Mouse (Mus musculus) heart, adult 2 months (tissue): ENCODE data around the gene Slc22a12. TPM values are rescaled to one million over a fixed set of nuclear protein-coding genes. Genes with fewer than 3 reads are reported as not detected.

ENCODE experiments used
- DNase-seq, 2 experiments: peaks; one replicate each; pipeline ENCODE4 v3.0.0; 2021
- H3K27ac ChIP-seq: fragments of 200-600 bp; 2 replicates; pipeline ENCODE4 v1.8.1; 2022
- H3K27me3 ChIP-seq: fragments of 200-500 bp; 2 replicates; pipeline ENCODE4 v1.6.1; 2012; ENCODE audit warnings: mild to moderate bottlenecking, low read length, inconsistent platforms, mixed read lengths; ENCODE audit not compliant: control insufficient read depth, insufficient read depth
- H3K36me3 ChIP-seq: fragments of 200-500 bp; 2 replicates; pipeline ENCODE4 v1.6.1; 2012; ENCODE audit warnings: low read length, inconsistent platforms; ENCODE audit not compliant: control insufficient read depth, insufficient read depth
- H3K4me1 ChIP-seq: fragments of 200-500 bp; 2 replicates; pipeline ENCODE4 v1.6.1; 2011; ENCODE audit warnings: low read length; ENCODE audit not compliant: control insufficient read depth, insufficient read depth
- H3K4me3 ChIP-seq: fragments of 200-600 bp; 2 replicates; pipeline ENCODE4 v1.8.1; 2022
- H3K79me2 ChIP-seq: fragments of 200-500 bp; replicated peaks from 2 replicates; pipeline ENCODE4 v1.6.1; 2012; ENCODE audit warnings: mild to moderate bottlenecking, inconsistent platforms, low read length, moderate library complexity, mixed read lengths; ENCODE audit not compliant: control insufficient read depth, insufficient read depth
- H3K9ac ChIP-seq: fragments of 200-500 bp; 2 replicates; pipeline ENCODE4 v1.6.1; 2012; ENCODE audit warnings: low read depth, mild to moderate bottlenecking, control low read depth, inconsistent platforms, low read length, mixed read lengths
- CTCF ChIP-seq: fragments of 200-600 bp; IDR thresholded peaks from 2 replicates; pipeline ENCODE4 v1.8.1; 2022; ENCODE audit warnings: antibody characterized with exemption, mild to moderate bottlenecking, moderate library complexity
- EP300 ChIP-seq: fragments of 200-500 bp; IDR thresholded peaks from 2 replicates; pipeline ENCODE4 v1.6.1; 2011; ENCODE audit warnings: low read depth, low read length, control low read depth; ENCODE audit not compliant: insufficient read depth
- POLR2A ChIP-seq: fragments of 200-500 bp; IDR thresholded peaks from 2 replicates; pipeline ENCODE4 v1.6.1; 2011; ENCODE audit warnings: mild to moderate bottlenecking, low read depth, low read length, control low read depth; ENCODE audit not compliant: insufficient read depth
- WGBS: fragments of 180-500 bp; shearing (Covaris S2); methylation state at CpG from one replicate; pipeline ENCODE4 v1.1.7; 2018; 5-methylcytosine and 5-hydroxymethylcytosine counted together
- intact Hi-C: fragments of 180-260 bp; cut with DNase I; formaldehyde crosslinking; loops from one replicate; pipeline ENCODE4 v1.15.1; 2025
- polyA plus RNA-seq: library from polyadenylated mRNA; depleted of rRNA; stranded (reverse); fragments of >200 nt; gene quantifications from 2 replicates; pipeline ENCODE4 v1.2.3, GENCODE M21; 2012
- total RNA-seq, 2 experiments: library from RNA; stranded (reverse); gene quantifications; 2 replicates each; pipeline ENCODE4 v1.2.3; 2021

Slc22a12 gene
- total and polyA plus RNA-seq, 3 experiments = not detected

DNA sequence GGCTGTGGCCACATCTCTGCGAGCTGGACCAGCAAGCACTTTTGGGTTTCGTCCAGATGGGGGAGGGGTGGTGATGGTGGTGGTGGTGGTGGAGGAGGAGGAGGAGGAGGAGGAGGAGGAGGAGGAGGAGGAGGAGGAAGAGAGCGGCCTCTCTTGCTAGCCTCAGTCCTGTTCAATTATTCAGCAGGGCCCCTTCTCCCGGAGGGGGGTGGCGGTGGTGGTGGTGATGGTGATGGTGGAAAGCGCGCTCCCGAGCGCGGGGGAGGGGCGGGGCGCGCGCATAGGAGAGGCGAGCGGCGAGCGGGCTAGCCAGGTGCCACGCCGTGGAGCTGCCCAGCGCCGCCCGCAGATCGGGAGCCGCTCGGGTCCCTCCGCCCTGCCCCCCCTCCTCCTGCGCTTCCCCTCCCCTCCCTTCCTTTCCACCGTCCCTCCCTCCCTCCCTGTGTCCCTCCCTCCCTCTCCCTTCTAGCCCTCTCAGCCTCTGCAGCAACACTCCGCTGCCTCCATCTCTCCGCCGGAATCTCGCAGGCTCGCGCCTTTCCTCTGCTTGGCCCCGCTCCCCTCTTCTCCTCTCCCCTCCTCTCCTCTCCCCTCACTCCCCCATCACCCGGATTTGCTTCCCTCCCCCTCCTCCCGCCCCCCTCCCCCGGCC lies 45.6 kb downstream of the Slc22a12 start:
- peaks cover 19% of the 10 kb centered on the region for H3K27me3 ChIP-seq
- no peak for TF ChIP-seq EP300
- no peak for TF ChIP-seq CTCF
- no peak for TF ChIP-seq POLR2A
- DNase-seq = peak; percentile 36 to 50
- 2% methylated on average over 13 of the region's 39 CpGs for WGBS
- H3K4me3 ChIP-seq = peak overlapping the region; percentile 41
- intact Hi-C loops = loop anchor here (2.0 kb wide), 1 partner anchor 56 kb away; no protein-coding TSS in a partner anchor
- H3K27ac ChIP-seq = no peak overlapping the region
- H3K4me1 ChIP-seq = no peaks in the 10 kb centered on the region
- no peaks in the 10 kb centered on the region for H3K79me2 ChIP-seq
- H3K9ac ChIP-seq = no peak overlapping the region
- no peaks in the 10 kb centered on the region for H3K36me3 ChIP-seq

DNA sequence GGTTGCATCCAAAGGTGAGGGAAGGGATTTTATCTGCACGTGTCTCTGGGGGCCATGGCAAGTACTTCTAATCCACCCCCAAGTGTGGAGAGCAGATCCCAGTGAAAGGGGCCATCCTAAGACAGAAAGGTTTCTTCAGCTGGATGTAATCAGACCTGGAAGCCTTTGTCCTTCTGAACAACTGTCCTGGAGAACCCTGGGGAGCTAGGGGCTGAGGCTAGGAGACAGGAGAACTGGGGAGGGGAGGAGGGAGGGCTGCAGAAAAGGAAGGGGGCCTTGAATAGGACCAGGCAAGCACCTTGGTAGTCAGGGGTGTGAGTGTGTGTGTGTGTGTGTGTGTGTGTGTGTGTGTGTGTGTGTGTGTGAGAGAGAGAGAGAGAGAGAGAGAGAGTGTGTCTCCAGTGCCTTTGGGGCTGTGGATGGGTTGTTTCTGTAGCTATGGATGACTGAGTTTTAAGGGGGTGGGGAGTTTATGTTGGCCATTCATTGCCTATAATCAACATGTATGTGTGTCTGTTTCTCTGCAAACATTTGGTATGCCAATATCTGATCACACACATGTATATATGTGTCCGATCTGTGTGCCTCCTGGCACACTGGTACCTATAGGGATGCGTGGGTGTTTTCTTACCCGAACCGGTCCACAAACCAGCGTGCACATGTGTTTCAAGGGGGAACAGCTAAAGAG lies 46.2 kb downstream of the Slc22a12 start:
- intact Hi-C loops = loop anchor here (2.0 kb wide), 1 partner anchor 56 kb away; no protein-coding TSS in a partner anchor
- no peaks in the 10 kb centered on the region for H3K79me2 ChIP-seq
- no peak overlapping the region for H3K4me3 ChIP-seq
- H3K9ac ChIP-seq = no peak overlapping the region
- H3K27me3 ChIP-seq = peaks cover 19% of the 10 kb centered on the region
- no peaks in the 10 kb centered on the region for H3K4me1 ChIP-seq
- 12% methylated on average over 6 of the region's 6 CpGs for WGBS
- no peaks in the 10 kb centered on the region for H3K36me3 ChIP-seq
- H3K27ac ChIP-seq = no peak overlapping the region
- no peak for TF ChIP-seq POLR2A
- TF ChIP-seq EP300 = no peak
- TF ChIP-seq CTCF = no peak
- no peak for DNase-seq

DNA sequence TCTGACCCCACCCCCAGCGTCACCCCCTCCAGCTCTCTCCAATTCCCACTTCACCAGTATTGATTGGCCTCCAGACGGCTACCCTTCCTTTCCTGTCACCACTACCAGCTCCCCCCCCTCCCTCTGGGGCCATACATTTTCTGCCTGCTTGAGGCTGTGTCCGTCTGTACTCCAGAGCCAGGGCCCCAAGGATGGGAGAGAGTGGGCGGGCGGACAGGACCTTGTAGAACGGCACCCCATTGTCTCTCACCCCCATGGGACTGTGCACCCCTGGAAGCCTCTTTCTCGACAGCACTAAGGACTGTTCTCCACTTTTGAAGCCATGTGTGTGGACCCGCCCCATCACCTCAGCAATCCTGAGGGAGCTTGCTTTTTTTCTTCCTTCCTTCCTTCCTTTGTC lies 47.1 kb downstream of the Slc22a12 start:
- no peak for TF ChIP-seq CTCF
- no peak for TF ChIP-seq EP300
- TF ChIP-seq POLR2A = no peak
- no peak overlapping the region for H3K27ac ChIP-seq
- 27% methylated on average over 8 of the region's 8 CpGs for WGBS
- H3K27me3 ChIP-seq = peaks cover 19% of the 10 kb centered on the region
- H3K36me3 ChIP-seq = no peaks in the 10 kb centered on the region
- H3K9ac ChIP-seq = no peak overlapping the region
- intact Hi-C loops = loop anchor here (2.0 kb wide), 1 partner anchor 57 kb away; no protein-coding TSS in a partner anchor
- no peak for DNase-seq
- H3K4me1 ChIP-seq = no peaks in the 10 kb centered on the region
- H3K79me2 ChIP-seq = no peaks in the 10 kb centered on the region
- H3K4me3 ChIP-seq = no peak overlapping the region

DNA sequence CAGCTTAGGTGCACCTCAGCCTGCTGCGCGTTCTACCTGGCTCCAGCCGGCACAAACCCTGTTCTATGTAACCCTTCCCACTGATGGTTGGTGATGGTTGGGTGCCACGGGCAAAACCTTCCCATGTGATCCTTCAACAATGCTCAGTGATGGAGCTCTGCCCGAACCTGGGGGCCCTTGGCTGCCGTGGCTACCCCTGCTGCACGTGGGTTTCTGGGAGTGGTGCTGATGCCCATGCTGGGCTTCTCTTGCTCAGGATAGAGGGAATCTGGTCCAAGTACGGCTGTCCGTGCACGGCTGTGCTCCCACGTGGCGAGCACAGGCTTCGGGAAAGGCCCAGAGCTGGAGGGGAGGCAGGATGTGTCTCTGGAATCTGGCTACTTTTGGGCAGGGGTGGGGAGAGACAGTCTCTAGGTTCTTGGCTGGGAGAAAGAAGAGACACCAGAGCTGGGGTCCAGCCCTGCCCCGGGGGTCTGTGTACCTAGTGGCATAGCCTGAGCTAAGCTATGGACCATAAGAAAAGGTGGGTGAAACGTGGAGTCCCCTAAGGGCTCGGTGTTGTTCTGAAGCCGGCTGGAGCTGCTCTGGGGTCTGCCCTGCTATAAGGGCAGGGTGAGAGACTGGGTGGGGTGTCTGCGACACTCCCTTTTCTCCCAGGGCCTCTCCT lies 48.2 kb downstream of the Slc22a12 start:
- Histone ChIP-seq H3K27ac (no peak overlapping the region), H3K4me3 (no peak overlapping the region), H3K27me3 (peaks cover 18% of the 10 kb centered on the region), H3K79me2 (no peaks in the 10 kb centered on the region), H3K9ac (no peak overlapping the region), H3K4me1 (no peaks in the 10 kb centered on the region), H3K36me3 (no peaks in the 10 kb centered on the region)
- TF ChIP-seq EP300 (no peak), CTCF (no peak), POLR2A (no peak)
- intact Hi-C loops = no loop called here
- 57% methylated on average over 18 of the region's 18 CpGs for WGBS
- DNase-seq = no peak

DNA sequence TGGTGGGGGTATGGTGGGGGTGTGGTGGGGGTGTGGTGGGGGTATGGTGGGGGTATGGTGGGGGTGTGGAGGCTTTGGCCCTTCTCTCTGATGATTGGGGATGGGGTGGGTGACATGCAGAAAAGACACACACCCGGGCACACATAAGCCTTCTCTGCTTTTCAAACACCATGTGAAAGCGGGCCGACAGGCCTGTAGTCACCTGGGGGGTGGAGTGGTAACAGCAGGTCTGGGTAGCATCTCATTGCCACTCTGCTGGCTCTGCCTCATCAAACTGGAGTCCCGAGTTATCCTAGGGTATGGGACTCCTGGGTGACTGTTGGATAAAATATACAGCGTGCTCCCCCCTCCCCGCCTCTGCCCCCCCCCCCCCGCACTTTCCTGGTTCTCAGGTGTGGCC lies 48.8 kb downstream of the Slc22a12 start:
- Histone ChIP-seq H3K27me3 (peaks cover 18% of the 10 kb centered on the region), H3K27ac (no peak overlapping the region), H3K4me1 (no peaks in the 10 kb centered on the region), H3K36me3 (no peaks in the 10 kb centered on the region), H3K79me2 (no peaks in the 10 kb centered on the region), H3K9ac (no peak overlapping the region), H3K4me3 (no peak overlapping the region)
- WGBS = 66% methylated on average over 7 of the region's 7 CpGs
- no peak for TF ChIP-seq POLR2A
- no peak for TF ChIP-seq CTCF
- TF ChIP-seq EP300 = no peak
- intact Hi-C loops = no loop called here
- DNase-seq = no peak
